Mouse (Mus musculus): ENCODE data around the gene Arhgap30.

Arhgap30 gene

DNA sequence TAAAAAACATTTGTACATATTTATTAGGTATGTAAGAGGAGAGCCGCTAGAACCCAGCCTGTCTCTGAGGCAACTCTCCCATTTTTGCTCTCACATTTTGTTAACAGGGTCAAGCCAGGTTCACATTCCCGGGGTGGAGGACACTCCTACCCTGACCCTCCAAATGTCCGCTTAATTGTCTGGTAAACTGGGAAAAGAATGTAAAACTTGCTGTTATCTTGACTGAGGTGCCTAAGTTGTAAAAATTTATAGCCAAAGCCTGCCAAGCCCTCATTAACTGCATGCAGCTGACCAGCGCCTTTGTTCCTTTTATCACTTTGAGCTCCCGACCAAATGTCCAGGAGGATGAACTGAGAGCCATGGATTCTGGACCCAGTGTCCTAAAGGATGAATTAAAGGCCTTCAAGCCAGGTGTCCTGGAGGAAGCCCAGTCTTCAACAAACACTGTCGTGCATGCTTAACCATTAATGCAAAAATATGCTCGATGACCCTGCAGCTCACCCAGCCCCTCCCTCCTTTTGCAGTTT, 46.6 kb downstream of the Arhgap30 start:
- DNase-seq (ENCODE audit: low spot score), result no peak

DNA sequence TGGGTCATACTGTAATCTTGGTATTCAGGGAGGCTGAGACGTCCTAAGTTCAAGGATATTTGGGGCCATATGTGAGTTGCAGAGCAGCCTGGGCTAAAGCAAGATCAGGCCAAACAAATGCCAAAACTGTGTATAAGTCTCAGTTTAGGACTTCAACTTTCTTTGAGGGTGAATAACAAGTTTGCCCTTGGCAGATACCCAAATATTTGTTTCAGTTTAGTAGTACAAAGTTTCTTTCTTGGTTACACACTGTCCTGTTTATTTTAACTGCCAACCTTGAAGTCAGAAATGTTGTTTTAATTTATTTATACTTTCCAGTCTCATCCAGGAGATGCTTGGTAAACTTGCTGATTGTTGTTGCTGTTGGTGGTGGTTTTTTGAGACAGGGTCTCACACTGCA, 47.2 kb downstream of the Arhgap30 start:
- DNase-seq (ENCODE audit: low spot score), result no peak

DNA sequence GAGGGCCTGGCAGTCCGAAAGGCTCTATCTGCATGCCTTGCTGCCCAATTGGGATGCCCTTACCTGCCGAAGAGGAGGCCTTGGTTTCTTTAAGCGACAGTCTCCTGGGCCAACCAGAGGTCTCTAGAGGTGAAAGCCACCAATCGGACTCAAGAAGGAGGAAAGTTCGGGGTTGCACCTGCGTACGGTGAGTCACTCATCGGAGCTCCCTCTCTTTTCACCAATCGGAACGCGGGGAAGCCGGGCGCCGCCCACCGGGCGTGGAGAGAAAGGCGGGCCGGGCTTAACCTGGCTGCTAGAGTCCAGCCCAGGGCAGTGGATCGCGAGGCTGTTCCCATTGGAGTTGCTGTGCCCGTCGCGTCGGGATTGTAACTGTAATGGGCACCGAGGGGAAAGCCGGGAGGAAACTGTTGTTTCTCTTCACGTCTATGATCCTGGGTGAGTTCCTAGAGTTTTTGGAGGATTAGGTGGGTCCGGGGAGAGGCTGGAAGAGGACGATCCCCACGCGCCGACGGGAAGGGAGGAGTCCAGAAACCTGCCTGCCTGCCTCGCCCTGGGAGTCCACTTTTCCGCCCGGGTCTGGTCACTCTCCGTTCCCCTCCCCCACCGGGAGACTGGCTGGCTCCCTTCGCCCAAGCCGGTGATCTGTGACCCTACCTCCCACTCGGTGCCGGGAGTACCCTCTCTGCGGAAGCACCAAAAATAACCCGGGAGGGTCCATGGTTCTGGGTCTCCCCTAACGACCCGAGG, 48.7 kb downstream of the Arhgap30 start, which contains the start of gene F11r:
Gene F11r, plus strand, starts transcription at position 272 of the 750 bp plus-strand sequence.
- DNase-seq (ENCODE audit: low spot score), result no peak

DNA sequence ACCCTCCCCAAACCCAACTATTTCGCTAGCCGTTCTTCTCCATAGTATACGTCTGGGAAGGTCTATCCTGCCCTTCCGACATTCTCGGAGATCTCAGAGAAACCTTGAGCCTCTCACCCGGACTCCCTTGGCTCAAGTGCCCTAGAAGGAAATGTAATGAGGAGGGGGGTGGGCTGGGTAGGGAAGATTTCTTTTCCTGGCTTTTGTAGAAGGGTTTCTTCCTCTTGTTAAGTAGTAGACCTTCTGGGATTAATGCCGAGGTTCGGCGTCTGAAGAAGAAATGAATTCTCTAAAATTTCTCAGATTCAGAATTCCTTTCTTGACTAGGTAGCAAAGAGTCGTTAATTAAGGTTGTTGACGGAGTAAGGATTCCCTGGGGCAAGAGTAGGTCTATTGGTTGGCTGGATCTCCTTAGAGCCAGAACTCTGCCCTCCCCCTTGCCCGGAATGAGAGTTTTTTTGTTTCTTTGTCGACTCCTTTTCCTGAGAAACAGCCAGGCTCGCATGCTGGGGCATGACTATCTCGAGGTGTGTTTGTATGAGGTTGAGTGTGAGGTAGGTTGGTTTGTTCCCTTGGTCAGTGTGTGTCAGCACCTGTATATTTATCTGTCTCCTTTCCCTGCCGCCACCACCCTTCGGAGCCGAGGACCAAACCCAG, 49.4 kb downstream of the Arhgap30 start:
- no peak for DNase-seq (ENCODE audit: low spot score)

DNA sequence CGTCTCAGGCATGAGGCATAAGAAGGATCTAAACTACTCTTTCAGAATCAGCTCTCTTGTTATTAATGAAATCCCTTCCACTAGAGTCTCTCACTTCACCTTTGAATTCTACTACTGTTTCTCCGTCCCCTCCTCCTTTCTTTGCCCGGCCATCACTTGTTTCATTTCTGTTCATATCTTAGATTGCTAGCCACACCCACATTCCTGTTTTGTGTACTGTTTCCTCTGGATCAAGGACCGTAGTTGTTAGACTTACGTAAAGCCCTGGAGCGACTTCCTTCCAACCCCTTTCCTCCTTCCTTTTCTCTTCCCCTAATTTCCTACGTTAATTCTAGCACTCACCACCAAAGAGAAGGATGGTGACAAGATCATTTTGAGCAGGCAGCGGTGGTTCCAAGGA, 50.3 kb downstream of the Arhgap30 start:
- no peak for DNase-seq (ENCODE audit: low spot score)

DNA sequence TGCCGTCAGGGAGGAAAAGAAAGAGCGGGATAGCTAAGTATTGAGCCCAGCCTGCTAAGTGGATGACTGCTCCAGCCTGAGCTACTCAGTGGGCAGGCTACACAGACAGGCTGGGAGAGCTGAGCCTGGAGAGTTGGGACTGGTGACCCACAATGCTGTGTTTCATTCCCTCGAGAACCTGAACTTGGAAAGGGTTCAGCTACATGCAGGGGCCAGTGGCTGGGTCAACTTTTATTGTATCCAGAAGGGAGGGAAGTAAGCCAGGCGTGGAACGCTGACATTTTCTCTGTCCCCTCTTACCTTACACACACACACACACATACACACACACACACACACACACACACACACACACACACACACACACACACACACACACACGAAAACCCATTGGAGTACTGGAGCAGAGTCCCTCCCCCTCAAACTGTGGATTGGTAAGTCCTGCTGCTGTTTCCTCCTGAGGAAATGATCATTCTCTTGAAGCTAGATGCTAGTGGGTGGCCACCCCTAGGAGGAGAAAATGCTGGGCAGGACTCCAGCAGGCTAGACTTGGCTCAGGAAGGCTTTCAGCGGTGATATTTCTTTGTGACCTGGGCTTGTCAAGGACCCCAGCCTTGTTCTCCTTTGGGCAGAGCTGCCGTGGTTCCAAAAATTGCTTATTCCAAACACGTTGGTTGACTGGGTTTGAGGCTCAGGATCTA, 51.4 kb downstream of the Arhgap30 start:
- no peak for DNase-seq (ENCODE audit: low spot score)

DNA sequence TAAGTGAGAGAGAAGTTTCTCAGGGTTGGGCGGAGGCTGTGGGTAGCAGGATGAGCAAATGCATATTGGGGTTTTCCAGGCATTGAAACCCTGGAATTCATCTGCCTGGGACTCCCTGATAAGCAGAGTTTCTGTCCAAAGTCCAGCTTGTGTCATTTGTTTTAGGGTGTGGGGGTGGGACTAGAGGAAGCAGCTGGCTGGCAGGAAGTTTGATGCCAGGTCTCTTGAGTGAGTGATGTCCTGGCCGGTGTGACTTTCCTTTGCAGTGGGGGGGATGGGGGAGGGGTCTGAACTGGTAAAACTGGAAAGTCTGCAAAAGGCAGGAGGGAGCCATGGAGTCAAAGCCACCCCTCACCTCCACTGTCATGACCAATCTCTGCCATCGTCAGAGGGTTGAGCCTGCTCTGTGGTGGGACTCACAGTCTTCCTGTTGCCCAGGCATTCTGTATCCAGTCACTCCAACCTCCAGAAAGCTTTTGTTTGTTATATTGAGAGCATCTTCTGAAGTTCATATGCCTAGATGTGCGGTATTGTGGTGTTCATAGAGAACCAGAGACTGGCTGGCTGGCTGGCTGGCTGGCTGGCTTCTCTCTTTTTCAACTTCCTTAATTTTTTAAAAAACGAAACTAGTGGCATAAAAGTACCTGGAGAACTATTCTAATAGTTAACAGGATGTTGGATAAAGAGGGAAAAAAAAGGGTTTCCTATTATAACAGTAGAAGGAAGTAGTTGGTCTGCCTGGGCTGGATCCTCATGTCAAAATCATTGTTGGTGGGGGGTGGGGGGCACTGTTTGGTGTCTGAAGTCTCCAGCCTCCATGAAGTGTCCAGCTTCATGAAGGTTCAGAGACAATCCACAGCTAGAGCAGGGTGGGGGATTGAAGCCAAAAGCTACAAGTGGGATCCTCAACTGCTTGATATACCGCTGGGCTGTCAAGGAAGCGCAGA, 53.0 kb downstream of the Arhgap30 start:
- no peak for DNase-seq (ENCODE audit: low spot score)

DNA sequence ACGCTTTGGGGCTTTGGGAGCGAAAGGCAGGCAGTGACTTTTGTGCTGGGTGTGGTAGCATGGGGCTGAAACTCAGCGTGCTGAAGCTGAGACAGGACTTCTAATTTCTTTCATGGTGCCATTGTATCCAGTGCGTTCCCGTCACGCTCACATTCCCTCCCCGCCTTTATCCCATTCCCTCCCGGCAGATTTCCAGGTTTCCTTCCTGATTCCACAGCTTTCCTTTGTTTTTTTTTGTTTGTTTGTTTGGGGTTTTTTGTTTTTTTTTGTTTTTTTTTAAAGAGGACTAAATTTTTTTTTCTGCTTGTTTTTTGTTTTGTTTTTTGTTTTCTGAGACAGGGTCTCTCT, 53.6 kb downstream of the Arhgap30 start:
- DNase-seq (ENCODE audit: low spot score), result no peak

DNA sequence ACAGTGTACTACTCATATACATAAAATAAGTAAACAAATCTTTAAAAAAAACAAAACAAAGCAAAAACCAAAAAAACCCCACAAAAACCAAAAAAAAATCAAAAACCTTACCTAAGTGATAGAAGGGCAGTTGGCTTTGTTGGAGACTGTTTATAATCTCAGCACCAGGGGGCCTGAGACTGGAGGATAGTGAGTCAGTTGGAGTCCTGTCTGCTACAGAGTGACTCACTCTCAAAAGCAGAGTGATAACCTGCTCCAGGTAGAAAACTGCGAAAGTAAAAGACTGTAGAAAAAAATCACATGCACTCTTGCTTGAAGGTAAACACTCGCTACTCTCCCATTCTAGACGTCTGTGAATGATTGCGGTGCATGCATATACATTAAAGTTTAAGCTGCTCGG, 56.3 kb downstream of the Arhgap30 start:
- DNase-seq (ENCODE audit: low spot score), result no peak

DNA sequence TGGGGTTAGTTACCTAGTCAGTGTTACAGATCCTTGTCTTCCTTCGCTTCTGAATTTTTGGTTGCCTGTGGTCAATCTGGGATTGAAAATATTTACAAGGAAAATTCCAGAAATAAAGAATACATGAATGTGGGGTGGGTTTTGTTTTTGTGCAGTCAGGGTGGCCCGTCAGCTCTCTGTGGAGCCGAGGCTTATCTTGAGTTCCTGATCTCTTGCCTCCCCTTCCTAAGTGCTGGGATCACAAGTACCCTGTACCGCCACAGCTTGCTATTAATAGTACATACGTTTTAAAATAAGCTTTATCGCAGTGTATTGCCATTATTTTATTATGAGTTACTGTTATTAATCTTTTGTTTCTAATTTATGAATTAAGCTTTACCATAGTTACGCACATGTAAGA, 58.1 kb downstream of the Arhgap30 start:
- no peak for DNase-seq (ENCODE audit: low spot score)

DNA sequence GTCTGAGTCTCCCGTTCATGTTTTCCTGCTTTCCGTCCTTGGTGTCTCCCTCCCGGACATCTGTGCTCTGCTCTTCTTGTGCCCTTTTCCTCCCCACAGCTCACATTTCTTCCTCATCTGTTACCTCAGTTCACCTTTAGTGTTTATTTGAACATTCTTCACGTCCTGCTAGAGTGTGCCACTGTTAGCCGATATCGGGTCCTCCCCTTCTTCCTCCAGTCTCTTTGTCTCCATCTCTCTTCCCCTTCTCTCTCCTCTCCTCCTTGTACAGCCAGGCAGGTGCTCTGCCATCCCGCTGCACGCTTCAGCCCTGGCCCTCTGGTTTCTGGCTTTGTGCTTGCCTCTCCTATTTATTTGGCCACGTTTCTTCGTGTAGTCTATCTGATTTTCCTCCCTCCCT, 58.9 kb downstream of the Arhgap30 start:
- no peak for DNase-seq (ENCODE audit: low spot score)

DNA sequence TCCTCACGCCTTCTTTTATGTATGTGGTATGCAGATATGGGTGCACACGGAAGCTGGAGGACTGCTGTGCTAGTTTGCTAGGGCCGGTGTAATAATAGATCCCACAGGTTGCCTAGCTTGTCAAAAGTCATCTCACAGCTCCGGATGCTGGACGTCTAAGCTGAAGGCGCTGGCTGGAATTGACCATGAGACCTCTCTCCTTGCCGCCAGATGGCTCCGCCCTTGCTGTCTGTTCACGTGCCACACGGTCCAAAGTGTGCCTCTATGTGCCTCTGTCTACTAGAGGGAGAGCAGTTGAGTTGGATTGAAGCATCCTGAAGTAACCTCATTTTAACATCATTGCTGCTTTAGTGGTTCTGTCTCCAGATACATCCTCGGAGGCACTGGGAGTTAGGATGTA, 61.3 kb downstream of the Arhgap30 start:
- no peak for DNase-seq (ENCODE audit: low spot score)

DNA sequence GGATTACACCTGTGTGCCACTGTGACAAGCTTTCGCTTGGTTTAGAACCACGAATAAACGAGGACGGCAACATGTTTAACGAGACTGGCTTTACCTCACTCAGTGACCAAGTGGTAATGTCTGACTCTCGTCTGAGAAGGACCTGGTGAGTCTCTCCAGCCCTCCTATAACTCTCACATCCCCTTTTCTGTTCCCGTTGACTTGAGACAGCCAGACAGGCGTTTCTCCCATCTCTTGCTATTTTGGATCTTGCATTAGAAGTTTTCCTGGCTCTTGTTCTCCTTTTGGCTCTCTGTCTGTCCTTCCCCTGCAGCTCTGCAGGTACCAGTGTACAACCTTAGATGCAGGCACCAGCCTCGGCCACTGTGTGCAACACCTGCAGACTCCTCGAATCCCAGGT, 62.2 kb downstream of the Arhgap30 start:
- DNase-seq (ENCODE audit: low spot score), result no peak

DNA sequence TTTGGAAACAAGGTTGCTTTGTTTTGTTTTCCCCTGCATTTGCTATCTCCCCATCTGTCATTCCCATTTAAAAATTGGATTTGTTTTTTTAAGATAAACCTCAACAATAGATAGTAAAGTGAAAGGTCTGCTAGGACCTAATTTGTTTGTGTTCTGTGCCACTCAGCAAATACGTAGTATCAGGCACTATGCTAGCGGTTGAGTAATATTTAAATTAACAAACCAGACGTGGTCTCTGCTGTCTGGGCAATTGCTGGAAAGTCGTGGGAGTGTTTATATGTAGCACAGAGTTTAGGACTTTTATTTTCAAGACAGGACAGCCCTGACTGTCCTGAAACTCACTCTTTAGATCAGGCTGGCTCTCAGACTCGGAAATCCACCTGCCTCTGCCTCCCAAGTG, 63.8 kb downstream of the Arhgap30 start:
- DNase-seq (ENCODE audit: low spot score), result no peak

DNA sequence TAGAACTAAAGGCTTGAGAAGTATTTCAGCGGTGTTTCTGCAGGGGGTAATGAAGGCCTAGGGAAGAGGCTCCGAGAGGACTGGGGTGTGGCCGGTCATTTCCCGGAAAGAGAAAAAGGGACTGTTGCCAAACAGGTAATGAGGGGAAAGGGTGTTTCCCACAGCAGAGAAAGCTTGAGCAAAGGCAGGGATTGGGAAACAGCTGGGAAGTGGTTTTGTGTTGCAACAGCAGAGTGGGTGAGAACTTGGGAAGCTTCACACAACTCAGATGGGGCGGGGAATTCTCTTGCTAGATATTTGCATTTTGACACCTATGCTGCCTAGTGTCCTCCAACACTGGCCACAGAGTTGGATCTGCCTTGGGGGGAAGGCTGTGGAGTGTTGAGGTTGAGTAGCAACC, 64.2 kb downstream of the Arhgap30 start:
- DNase-seq (ENCODE audit: low spot score), result no peak

DNA sequence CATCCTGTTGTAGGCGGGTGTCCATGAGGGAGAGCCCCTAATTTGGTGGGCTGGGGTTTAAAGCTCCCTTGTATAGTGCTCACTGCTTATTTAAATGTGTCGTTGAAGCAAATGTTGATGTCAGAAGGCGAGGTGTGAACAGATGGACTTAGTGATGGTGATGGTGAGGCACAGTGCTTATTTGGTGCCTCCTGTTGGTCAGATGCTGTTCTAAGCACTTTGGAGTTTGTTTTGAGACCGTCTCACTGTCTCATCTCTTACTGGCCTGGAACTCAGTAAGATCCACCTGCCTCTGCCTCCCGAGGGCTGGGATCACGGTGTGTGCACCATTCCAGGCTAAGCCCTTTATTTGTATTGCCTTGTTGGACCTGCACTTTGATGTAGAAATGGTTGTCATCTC, 66.2 kb downstream of the Arhgap30 start:
- DNase-seq (ENCODE audit: low spot score), result no peak

DNA sequence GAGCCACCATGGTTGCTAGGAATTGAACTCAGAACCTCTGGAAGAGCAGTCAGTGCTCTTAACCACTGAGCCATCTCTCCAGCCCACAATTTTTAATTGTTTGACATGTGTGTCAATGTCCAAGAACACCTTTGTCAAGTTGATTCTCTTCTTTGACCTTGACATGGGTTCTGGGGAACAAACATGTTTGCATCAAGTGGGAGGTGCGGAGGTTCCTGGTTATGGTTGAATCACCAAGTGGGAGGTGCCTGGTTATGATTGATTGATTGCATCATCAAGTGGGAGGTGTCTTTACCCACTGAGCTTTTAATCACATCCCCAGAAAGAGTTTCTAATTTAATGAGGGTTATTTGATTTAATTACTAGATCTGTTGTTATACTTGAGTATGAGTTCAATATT, 68.8 kb downstream of the Arhgap30 start:
- DNase-seq (ENCODE audit: low spot score), result no peak

DNA sequence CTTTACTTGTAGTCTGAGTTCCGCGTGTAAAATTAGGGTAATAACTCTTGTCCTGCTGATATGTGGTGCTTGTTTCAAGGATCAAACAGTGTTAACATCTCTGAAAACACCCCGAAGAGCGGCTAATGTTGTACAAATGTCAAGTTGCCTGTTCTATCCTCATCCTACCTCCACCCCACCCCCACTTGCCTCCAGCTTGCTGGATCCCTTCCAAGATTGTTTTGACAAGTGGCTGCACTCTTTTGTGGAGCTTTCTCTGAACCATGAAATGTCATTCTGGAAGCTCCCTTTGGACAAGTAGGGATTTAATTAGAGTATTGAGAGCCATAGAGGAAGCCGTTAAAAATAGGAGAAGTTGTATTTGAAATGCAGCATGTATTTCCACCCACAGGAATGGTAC, 71.0 kb downstream of the Arhgap30 start:
- no peak for DNase-seq (ENCODE audit: low spot score)
